Comparison of ENCODE assay signal across 22 mouse cellular contexts in genomic region chr6:94709832-94710231, GRCm38 (mm10). TPM values are rescaled to one million over a fixed set of nuclear protein-coding genes. Genes with fewer than 3 reads are reported as not detected.
DNase-seq lines count a peak whose midpoint lies in the region; ATAC-seq and TF ChIP-seq lines count a peak whose summit lies in the region.
"Had no signal": no experiment of that assay in that cellular context is flagged by ENCODE, and none has a peak within 500 bp of the region (broad histone marks: within the 10 kb centered on the region; RNA-seq: fewer than 3 reads in every experiment).

No protein-coding gene starts in this region.

- 0 out of 2 replicates have a peak, but pooled peaks have one; percentile 26 for ATAC-seq in intestine, embryonic 14.5 days (replicated peaks; ENCODE audit: low FRiP score, low TSS enrichment, low read depth)
- peak; percentile 77 for ATAC-seq in intestine, embryonic 15.5 days
- peak; percentile 74 for ATAC-seq in intestine, postnatal 0 days
- no peak for ATAC-seq in stomach, postnatal 0 days (ENCODE audit: low FRiP score, low TSS enrichment)
- ATAC-seq: forebrain, embryonic 14.5 days; forebrain, embryonic 16.5 days had no signal

- TF ChIP-seq EP300 in stomach, postnatal 0 days (optimal IDR thresholded peaks at IDR 0.05) = no peak

- H3K4me2 ChIP-seq in intestine, embryonic 14.5 days (ENCODE audit: low read length) = no peak overlapping the region
- H3K4me2 ChIP-seq in intestine, embryonic 15.5 days (replicated peaks) = no peak overlapping the region
- H3K4me2 ChIP-seq in intestine, postnatal 0 days (replicated peaks; ENCODE audit: low read depth) = no peak overlapping the region
- H3K4me2 ChIP-seq in stomach, postnatal 0 days (replicated peaks; ENCODE audit: low read depth) = no peak overlapping the region
- H3K4me2 ChIP-seq: embryonic facial prominence, embryonic 13.5 days; embryonic facial prominence, embryonic 15.5 days; forebrain, embryonic 12.5 days had no signal

- H3K9me3 ChIP-seq in intestine, embryonic 14.5 days (ENCODE audit: control insufficient read depth, low read length) = no peaks in the 10 kb centered on the region
- H3K9me3 ChIP-seq in intestine, embryonic 15.5 days = no peaks in the 10 kb centered on the region
- H3K9me3 ChIP-seq in intestine, postnatal 0 days (ENCODE audit: control insufficient read depth) = no peaks in the 10 kb centered on the region
- H3K9me3 ChIP-seq in stomach, postnatal 0 days (ENCODE audit: control insufficient read depth, low read length) = no peaks in the 10 kb centered on the region
- H3K9me3 ChIP-seq: embryonic facial prominence, embryonic 13.5 days; embryonic facial prominence, embryonic 15.5 days; forebrain, embryonic 10.5 days; forebrain, embryonic 12.5 days had no signal

- no peaks in the 10 kb centered on the region; the same call in 1 of the 2 replicates for H3K4me1 ChIP-seq in intestine, embryonic 14.5 days (replicated peaks; ENCODE audit: control insufficient read depth, insufficient read depth, low read length)
- H3K4me1 ChIP-seq in intestine, embryonic 15.5 days (replicated peaks) = no peaks in the 10 kb centered on the region
- no peaks in the 10 kb centered on the region for H3K4me1 ChIP-seq in intestine, postnatal 0 days (replicated peaks; ENCODE audit: control insufficient read depth, insufficient read depth, low read length)
- no peaks in the 10 kb centered on the region for H3K4me1 ChIP-seq in stomach, postnatal 0 days (replicated peaks; ENCODE audit: control insufficient read depth, insufficient read depth)
- H3K4me1 ChIP-seq: forebrain, embryonic 12.5 days had no signal

- H3K4me3 ChIP-seq in intestine, embryonic 14.5 days (ENCODE audit: low read depth, low read length) = no peak overlapping the region
- H3K4me3 ChIP-seq in intestine, embryonic 15.5 days (replicated peaks) = no peak overlapping the region
- no peak overlapping the region for H3K4me3 ChIP-seq in intestine, postnatal 0 days (ENCODE audit: low read depth, low read length)
- no peak overlapping the region for H3K4me3 ChIP-seq in stomach, postnatal 0 days (ENCODE audit: low read depth, low read length)
- H3K4me3 ChIP-seq: embryonic facial prominence, embryonic 13.5 days; embryonic facial prominence, embryonic 15.5 days; erythroblast, embryonic 14.5 days; forebrain, embryonic 10.5 days; forebrain, embryonic 12.5 days had no signal

- DNase-seq in intestine, embryonic 14.5 days (ENCODE audit: low spot score) = no peak
- no peak for DNase-seq in heart, adult 9 months (ENCODE audit: low spot score in 2 of 2)
- no peak for DNase-seq in stomach, postnatal 0 days (ENCODE audit: low spot score)
- DNase-seq: adrenal gland, adult 2 months; adrenal gland, postnatal 10 days; adrenal gland, postnatal 25 days; cerebellum, adult 11 months; cerebellum, adult 18-20 months; cerebellum, adult 8-10 months; cerebellum, adult 9-11 months; cerebellum, postnatal 14 days; cerebellum, postnatal 36 days; embryo, embryonic 11 days had no signal

- 30% methylated on average over 3 of the region's 3 CpGs for WGBS in intestine, embryonic 14.5 days
- 37% methylated on average over 3 of the region's 3 CpGs for WGBS in intestine, embryonic 15.5 days
- 12% methylated on average over 3 of the region's 3 CpGs for WGBS in intestine, postnatal 0 days
- 49% methylated on average over 3 of the region's 3 CpGs for WGBS in stomach, postnatal 0 days

- H3K36me3 ChIP-seq in intestine, embryonic 14.5 days (ENCODE audit: control insufficient read depth, insufficient read depth, low read length) = no peaks in the 10 kb centered on the region
- no peaks in the 10 kb centered on the region for H3K36me3 ChIP-seq in intestine, embryonic 15.5 days
- no peaks in the 10 kb centered on the region for H3K36me3 ChIP-seq in intestine, postnatal 0 days (ENCODE audit: control insufficient read depth, insufficient read depth)
- no peaks in the 10 kb centered on the region for H3K36me3 ChIP-seq in stomach, postnatal 0 days (ENCODE audit: control insufficient read depth, insufficient read depth, low read length)
- H3K36me3 ChIP-seq: embryonic facial prominence, embryonic 13.5 days; embryonic facial prominence, embryonic 15.5 days; forebrain, embryonic 10.5 days; forebrain, embryonic 12.5 days had no signal

- no peaks in the 10 kb centered on the region for H3K27me3 ChIP-seq in intestine, embryonic 14.5 days (replicated peaks; ENCODE audit: control insufficient read depth, insufficient read depth, low read length)
- H3K27me3 ChIP-seq in intestine, embryonic 15.5 days (replicated peaks) = no peaks in the 10 kb centered on the region
- H3K27me3 ChIP-seq in intestine, postnatal 0 days (replicated peaks; ENCODE audit: control insufficient read depth, insufficient read depth, low read length) = no peaks in the 10 kb centered on the region
- H3K27me3 ChIP-seq in stomach, postnatal 0 days (ENCODE audit: control insufficient read depth, insufficient read depth, low read length) = no peaks in the 10 kb centered on the region
- H3K27me3 ChIP-seq: embryonic facial prominence, embryonic 15.5 days had no signal

- TF ChIP-seq CTCF in intestine, postnatal 0 days (IDR thresholded peaks at IDR 0.05; ENCODE audit: low read depth) = no peak
- no peak for TF ChIP-seq CTCF in stomach, postnatal 0 days (IDR thresholded peaks at IDR 0.05; ENCODE audit: low read depth)

- H3K9ac ChIP-seq in intestine, embryonic 14.5 days (ENCODE audit: low read length) = no peak overlapping the region
- no peak overlapping the region for H3K9ac ChIP-seq in intestine, embryonic 15.5 days
- no peak overlapping the region for H3K9ac ChIP-seq in intestine, postnatal 0 days (ENCODE audit: low read depth, low read length)
- no peak overlapping the region for H3K9ac ChIP-seq in stomach, postnatal 0 days (ENCODE audit: low read length)
- H3K9ac ChIP-seq: embryonic facial prominence, embryonic 13.5 days; embryonic facial prominence, embryonic 15.5 days; forebrain, embryonic 12.5 days had no signal

- no peak overlapping the region for H3K27ac ChIP-seq in intestine, embryonic 14.5 days (ENCODE audit: low read depth)
- H3K27ac ChIP-seq in intestine, embryonic 15.5 days = no peak overlapping the region
- no peak overlapping the region for H3K27ac ChIP-seq in intestine, postnatal 0 days (ENCODE audit: low read depth, low read length)
- H3K27ac ChIP-seq in stomach, postnatal 0 days (replicated peaks) = no peak overlapping the region
- H3K27ac ChIP-seq: embryonic facial prominence, embryonic 13.5 days; embryonic facial prominence, embryonic 15.5 days; forebrain, embryonic 10.5 days; forebrain, embryonic 12.5 days had no signal

RNA-seq across cellular contexts. Expression of gene Lrig1, which starts 9.9 kb away (rescaled TPM):
- polyA plus RNA-seq in intestine, embryonic 14.5 days (2014; fragmentation: Nextera tagmentation; extraction: Ambion mirVana) = 32.8 and 35.2 TPM in 2 replicates
- polyA plus RNA-seq in intestine, embryonic 15.5 days (2015; fragmentation: Nextera tagmentation; extraction: Ambion mirVana) = 17.1 and 19.5 TPM in 2 replicates
- polyA plus RNA-seq in intestine, postnatal 0 days (2015; fragmentation: Nextera tagmentation; extraction: Ambion mirVana) = 13.3 and 13.4 TPM in 2 replicates
- 15.2 and 19.6 TPM in 2 replicates for polyA plus RNA-seq in stomach, postnatal 0 days (2015; fragmentation: Nextera tagmentation; extraction: Ambion mirVana)
